Mouse (Mus musculus) intestine, postnatal 0 days (tissue): ENCODE data around the gene Slu7. TPM values are rescaled to one million over a fixed set of nuclear protein-coding genes. Genes with fewer than 3 reads are reported as not detected.

ENCODE experiments used
- ATAC-seq: fragments of 200-750 bp; cut with Nextera tagmentation; 2 replicates; pipeline ENCODE4 v1.8.0; 2017; ENCODE audit warnings: mild to moderate bottlenecking, moderate TSS enrichment, moderate library complexity
- H3K27ac ChIP-seq: fragments of 300-500 bp; sonication (generic); 2 replicates; pipeline ENCODE4 v1.5.1; 2014; ENCODE audit warnings: mild to moderate bottlenecking, low read depth, low read length, moderate library complexity
- H3K27me3 ChIP-seq: fragments of 300-500 bp; sonication (generic); replicated peaks from 2 replicates; pipeline ENCODE4 v1.6.1; 2014; ENCODE audit warnings: low read length, mixed read lengths; ENCODE audit not compliant: control insufficient read depth, insufficient read depth
- H3K36me3 ChIP-seq: fragments of 300-500 bp; sonication (generic); 2 replicates; pipeline ENCODE4 v1.6.1; 2014; ENCODE audit warnings: mild to moderate bottlenecking, moderate library complexity; ENCODE audit not compliant: control insufficient read depth, insufficient read depth
- H3K4me1 ChIP-seq: fragments of 300-500 bp; sonication (generic); replicated peaks from 2 replicates; pipeline ENCODE4 v1.6.1; 2014; ENCODE audit warnings: antibody characterized with exemption, low read length, mixed read lengths; ENCODE audit not compliant: control insufficient read depth, insufficient read depth
- H3K4me2 ChIP-seq: fragments of 300-500 bp; sonication (generic); replicated peaks from 2 replicates; pipeline ENCODE4 v1.6.1; 2014; ENCODE audit warnings: low read depth, mild to moderate bottlenecking, moderate library complexity
- H3K4me3 ChIP-seq: fragments of 300-500 bp; sonication (generic); 2 replicates; pipeline ENCODE4 v1.5.1; 2014; ENCODE audit warnings: low read depth, low read length
- H3K9ac ChIP-seq: fragments of 300-500 bp; sonication (generic); 2 replicates; pipeline ENCODE4 v1.6.1; 2014; ENCODE audit warnings: mild to moderate bottlenecking, low read depth, low read length
- H3K9me3 ChIP-seq: fragments of 300-500 bp; sonication (generic); 2 replicates; pipeline ENCODE4 v1.6.1; 2016; ENCODE audit warnings: mixed run types; ENCODE audit not compliant: control insufficient read depth
- CTCF ChIP-seq: sonication (generic); IDR thresholded peaks from 2 replicates; pipeline ENCODE4 v1.5.1; 2016; ENCODE audit warnings: low read depth, mild to moderate bottlenecking, control low read depth, antibody characterized with exemption, moderate library complexity
- WGBS: fragments of 180-500 bp; shearing (Covaris S2); extraction: QIAGEN DNeasy Blood & Tissue Kit; methylation state at CpG from one replicate; pipeline ENCODE4 v1.1.7; 2014; 5-methylcytosine and 5-hydroxymethylcytosine counted together
- polyA plus RNA-seq: library from polyadenylated mRNA; unstranded; fragments of >200 nt; fragmentation: Nextera tagmentation; extraction: Ambion mirVana; gene quantifications from 2 replicates; pipeline ENCODE4 v1.2.1, GENCODE M21; 2015

The Slu7 gene
- polyA plus RNA-seq, 1 experiment from 2014 or later, result 33.6 TPM

GRCm38 (mm10) chr11:43434024-43434407 lies 472 bp downstream of the Slu7 start:
- H3K27ac ChIP-seq, result peak overlapping the region; percentile 55; the same call in 1 of the 2 replicates
- no peaks in the 10 kb centered on the region for H3K27me3 ChIP-seq
- H3K4me3 ChIP-seq, result peak overlapping the region; percentile 87
- peak; percentile 37; the same call in 1 of the 2 replicates for ATAC-seq
- H3K4me1 ChIP-seq, result peaks cover 5% of the 10 kb centered on the region
- H3K9ac ChIP-seq, result peak overlapping the region; percentile 84
- H3K9me3 ChIP-seq, result no peaks in the 10 kb centered on the region
- H3K36me3 ChIP-seq, result peaks cover 9% of the 10 kb centered on the region
- H3K4me2 ChIP-seq, result peak overlapping the region; percentile 70
- 2% methylated on average over 9 of the region's 9 CpGs for WGBS
- TF ChIP-seq CTCF, result no peak

DNA sequence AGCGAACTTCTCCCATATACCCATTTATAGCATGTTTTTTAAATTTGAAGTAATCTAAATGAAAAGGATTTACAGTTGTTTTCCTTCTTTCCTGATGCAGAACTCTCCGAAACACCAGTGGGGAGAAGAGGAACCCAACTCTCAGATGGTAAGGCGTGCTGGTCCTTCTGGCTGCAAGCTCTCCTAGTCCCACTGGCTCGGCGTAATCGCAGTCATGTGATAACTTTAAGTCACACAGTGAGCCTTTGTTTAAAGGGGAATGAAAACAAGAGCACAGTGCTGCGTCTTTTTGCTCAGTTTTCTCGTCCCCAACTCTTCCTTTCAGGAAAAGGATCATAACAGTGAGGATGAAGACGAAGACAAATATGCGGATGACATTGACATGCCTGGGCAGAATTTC lies 7.6 kb downstream of the Slu7 start:
- H3K4me2 ChIP-seq, result no peak overlapping the region
- TF ChIP-seq CTCF, result no peak
- H3K4me1 ChIP-seq, result no peaks in the 10 kb centered on the region
- no peak overlapping the region for H3K4me3 ChIP-seq
- no peak overlapping the region for H3K9ac ChIP-seq
- no peak for ATAC-seq
- no peak overlapping the region for H3K27ac ChIP-seq
- 95% methylated on average over 10 of the region's 10 CpGs for WGBS
- peaks cover 79% of the 10 kb centered on the region for H3K36me3 ChIP-seq
- H3K27me3 ChIP-seq, result no peaks in the 10 kb centered on the region
- no peaks in the 10 kb centered on the region for H3K9me3 ChIP-seq

GRCm38 (mm10) chr11:43443183-43443582 lies 9.6 kb downstream of the Slu7 start:
- no peaks in the 10 kb centered on the region for H3K4me1 ChIP-seq
- H3K36me3 ChIP-seq, result peaks cover 86% of the 10 kb centered on the region
- TF ChIP-seq CTCF, result no peak

GRCm38 (mm10) chr11:43449916-43450315 lies 16.4 kb downstream of the Slu7 start:
- Histone ChIP-seq H3K9me3 (no peaks in the 10 kb centered on the region), H3K27me3 (no peaks in the 10 kb centered on the region), H3K4me1 (no peaks in the 10 kb centered on the region), H3K27ac (no peak overlapping the region), H3K4me2 (no peak overlapping the region), H3K36me3 (peaks cover 25% of the 10 kb centered on the region), H3K9ac (no peak overlapping the region), H3K4me3 (no peak overlapping the region)
- WGBS, result 91% methylated on average over 2 of the region's 2 CpGs
- ATAC-seq, result no peak
- no peak for TF ChIP-seq CTCF

More at GRCm38 (mm10) chr11:43443183-43443582, 9.6 kb downstream of the Slu7 start:
- H3K4me2 ChIP-seq, result no peak overlapping the region
- no peak for ATAC-seq
- H3K27me3 ChIP-seq, result no peaks in the 10 kb centered on the region
- 91% methylated on average over 13 of the region's 13 CpGs for WGBS
- no peak overlapping the region for H3K4me3 ChIP-seq
- H3K9me3 ChIP-seq, result no peaks in the 10 kb centered on the region
- H3K27ac ChIP-seq, result no peak overlapping the region
- no peak overlapping the region for H3K9ac ChIP-seq

DNA sequence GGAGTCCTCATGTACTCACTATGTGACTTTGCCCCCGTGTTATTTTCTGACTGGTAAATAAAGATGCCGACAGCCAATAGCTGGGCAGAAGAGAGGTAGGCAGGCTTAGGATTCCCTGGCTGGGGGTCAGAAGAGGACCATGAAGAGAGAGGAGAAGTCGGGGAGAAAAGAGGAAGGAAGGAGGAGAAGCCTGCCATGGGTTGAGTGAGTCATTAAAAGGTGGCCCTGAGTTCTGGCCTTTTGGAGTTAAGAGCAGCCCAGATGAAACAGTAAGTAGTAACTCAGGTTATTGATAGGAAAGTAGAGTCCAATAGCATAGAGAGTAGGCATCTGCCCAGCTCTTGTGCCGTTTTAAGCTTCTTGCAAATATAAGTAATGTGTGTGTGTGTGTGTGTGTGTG lies 17.8 kb downstream of the Slu7 start:
- no peak overlapping the region for H3K4me3 ChIP-seq
- H3K27ac ChIP-seq, result no peak overlapping the region
- no peaks in the 10 kb centered on the region for H3K4me1 ChIP-seq
- no peaks in the 10 kb centered on the region for H3K9me3 ChIP-seq
- 59% methylated on average over 4 of the region's 4 CpGs for WGBS
- H3K27me3 ChIP-seq, result no peaks in the 10 kb centered on the region
- ATAC-seq, result no peak
- TF ChIP-seq CTCF, result no peak
- H3K9ac ChIP-seq, result no peak overlapping the region
- peaks cover 11% of the 10 kb centered on the region for H3K36me3 ChIP-seq
- H3K4me2 ChIP-seq, result no peak overlapping the region

GRCm38 (mm10) chr11:43452266-43452665 lies 18.7 kb downstream of the Slu7 start:
- no peak overlapping the region for H3K9ac ChIP-seq
- no peaks in the 10 kb centered on the region for H3K9me3 ChIP-seq
- TF ChIP-seq CTCF, result peak; percentile 66
- no peak overlapping the region for H3K4me2 ChIP-seq
- ATAC-seq, result no peak
- WGBS, result 62% methylated on average over 2 of the region's 2 CpGs
- no peaks in the 10 kb centered on the region for H3K4me1 ChIP-seq
- H3K27ac ChIP-seq, result no peak overlapping the region
- no peaks in the 10 kb centered on the region for H3K27me3 ChIP-seq
- peaks cover 4% of the 10 kb centered on the region for H3K36me3 ChIP-seq
- H3K4me3 ChIP-seq, result no peak overlapping the region

DNA sequence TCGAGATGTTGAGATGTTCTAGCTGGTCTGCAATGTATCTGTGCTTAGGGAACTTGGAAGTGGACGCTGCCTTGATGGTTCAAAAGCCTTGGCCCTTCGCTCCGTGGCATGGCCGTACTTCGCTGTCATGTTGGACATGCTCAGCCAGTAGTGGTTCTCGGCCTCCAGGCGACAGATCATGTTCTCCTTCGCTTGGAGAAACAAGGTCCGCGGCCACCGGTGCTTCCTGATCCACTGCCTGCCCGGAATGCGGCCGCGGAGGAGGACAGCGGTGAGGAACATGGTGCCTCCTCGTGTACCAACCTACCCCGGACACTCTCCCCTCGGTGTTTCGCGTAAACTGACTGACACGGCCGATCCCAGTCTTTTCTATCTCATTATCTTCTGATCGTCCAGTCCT lies 29.7 kb downstream of the Slu7 start:
- H3K4me1 ChIP-seq, result no peaks in the 10 kb centered on the region
- no peaks in the 10 kb centered on the region for H3K36me3 ChIP-seq
- H3K27ac ChIP-seq, result no peak overlapping the region
- H3K9ac ChIP-seq, result no peak overlapping the region
- TF ChIP-seq CTCF, result no peak
- no peaks in the 10 kb centered on the region for H3K9me3 ChIP-seq
- no peaks in the 10 kb centered on the region for H3K27me3 ChIP-seq
- H3K4me2 ChIP-seq, result no peak overlapping the region
- no peak overlapping the region for H3K4me3 ChIP-seq
- WGBS, result 91% methylated on average over 25 of the region's 25 CpGs
- ATAC-seq, result no peak
